Mouse (Mus musculus) frontal cortex, postnatal 36 days (tissue): ENCODE measurements at regions not wholly inside any gene's neighbourhood (a gene's known extent, or its start where the extent isn't known, plus 50 kb on each side); places are given as distances from the start of the nearest gene placed in this dataset.
A peak's percentile ranks its signal among the peaks of the same experiment; 100 is the strongest.

Experiments used
- DNase-seq, 2 experiments: peaks; one replicate each; pipeline ENCODE4 v3.0.0; 2022; ENCODE audit warnings: low spot score in 2 of 2

DNA sequence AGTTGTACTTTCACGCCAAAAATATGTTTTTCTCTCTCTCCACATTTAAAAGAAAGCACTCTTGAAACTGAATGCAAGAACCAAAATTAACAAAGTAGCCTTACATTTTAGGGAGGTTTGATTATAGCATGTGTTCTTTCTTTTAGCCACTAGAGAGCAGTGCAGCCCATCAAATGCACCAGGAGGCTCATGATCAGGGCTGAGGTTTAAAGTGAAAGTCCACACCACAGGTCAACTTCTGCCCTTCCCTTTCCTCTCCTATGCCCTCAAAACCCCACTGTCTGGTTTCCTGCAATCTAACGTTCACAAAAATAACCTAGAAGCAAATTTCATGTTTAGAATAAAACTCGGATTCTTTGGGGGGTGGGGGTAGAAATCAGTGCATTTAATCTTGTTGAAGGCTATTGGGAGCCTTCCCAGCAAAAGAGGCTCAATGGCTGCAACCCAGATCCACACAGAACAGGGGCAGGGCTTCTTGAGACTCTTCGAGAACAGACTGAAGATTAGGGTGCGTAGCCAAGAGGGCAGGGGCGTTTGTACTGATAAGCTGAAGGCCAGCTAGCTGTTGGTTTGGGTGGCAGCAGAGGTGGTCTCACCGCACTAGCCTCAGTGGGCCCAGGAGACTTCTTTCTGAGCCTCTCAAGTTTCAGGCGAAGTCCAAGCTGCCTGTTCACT, 59.3 kb upstream of the Zfp770 start:
- peak; percentile 39 to 66 for DNase-seq

DNA sequence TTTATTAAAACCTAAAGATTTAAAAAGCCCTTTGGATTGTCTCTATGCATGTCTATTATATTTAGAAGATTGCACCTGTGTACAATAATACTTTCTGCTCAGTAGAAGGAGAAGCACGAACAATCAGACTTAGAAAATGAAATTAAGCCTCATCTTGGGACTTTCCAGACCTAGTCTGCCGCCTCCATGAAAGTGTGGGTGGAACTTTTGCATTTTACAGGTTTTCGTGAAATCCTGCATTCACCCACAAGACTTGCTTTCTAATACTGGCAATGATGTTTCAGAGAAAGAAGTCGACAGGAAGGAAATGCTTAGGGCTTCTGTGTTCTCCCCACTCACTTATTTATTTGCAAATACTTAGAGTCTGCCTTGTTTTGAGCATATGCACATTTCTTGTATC, 58.3 kb upstream of the Zfp770 start:
- DNase-seq = peak in 1 of 2 experiments; percentile 41
